Mouse (Mus musculus) right cerebral cortex, postnatal 4 days (tissue): ENCODE measurements around the gene Rcn2.

Experiments
- DNase-seq: peaks from one replicate; pipeline ENCODE4 v3.0.0-alpha.2; 2022

Rcn2 gene

GRCm38 (mm10) chr9:56097584-56098298 lies 56.1 kb downstream of the Rcn2 start:
- no peak for DNase-seq

- no peak for DNase-seq
Measured at GRCm38 (mm10) chr9:56100041-56100522, 58.4 kb downstream of the Rcn2 start.

GRCm38 (mm10) chr9:56101022-56101421 lies 59.4 kb downstream of the Rcn2 start:
- DNase-seq = no peak

- DNase-seq = no peak
Measured at GRCm38 (mm10) chr9:56104921-56105320, 63.3 kb downstream of the Rcn2 start.

- DNase-seq = no peak
Measured at GRCm38 (mm10) chr9:56106274-56107072, 64.8 kb downstream of the Rcn2 start.

GRCm38 (mm10) chr9:56107527-56107926 lies 65.9 kb downstream of the Rcn2 start:
- DNase-seq = no peak

- DNase-seq = no peak
Measured at GRCm38 (mm10) chr9:56108174-56108573, 66.5 kb downstream of the Rcn2 start.
